Mouse (Mus musculus): Measurements from ENCODE around the gene Vps4b.
"Not testable (repeated sequence)": the region's sequence is repeated elsewhere in the genome, so short reads cannot be mapped to it uniquely, and the experiment has no call there.

Gene Vps4b

DNA sequence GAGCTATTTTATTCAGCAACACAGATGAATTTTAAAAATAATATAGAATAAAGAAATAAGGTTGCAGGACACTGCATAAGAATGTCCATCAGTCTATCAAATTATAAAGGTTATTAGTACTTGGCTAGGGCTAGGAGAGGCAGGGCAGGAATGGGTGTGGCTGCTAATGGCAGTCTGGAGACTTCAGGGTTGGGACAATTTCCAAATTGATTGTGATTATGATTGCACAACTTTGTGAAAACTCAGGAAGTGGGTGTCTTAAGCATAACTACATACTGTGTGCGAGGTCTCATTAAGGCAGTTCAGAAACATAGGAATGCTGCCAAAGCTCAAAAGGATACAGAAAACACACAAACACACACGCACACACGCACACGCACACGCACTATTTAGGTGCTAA lies 44.5 kb downstream of the Vps4b start:
- no peak for DNase-seq (ENCODE audit: low read depth, low spot score)

DNA sequence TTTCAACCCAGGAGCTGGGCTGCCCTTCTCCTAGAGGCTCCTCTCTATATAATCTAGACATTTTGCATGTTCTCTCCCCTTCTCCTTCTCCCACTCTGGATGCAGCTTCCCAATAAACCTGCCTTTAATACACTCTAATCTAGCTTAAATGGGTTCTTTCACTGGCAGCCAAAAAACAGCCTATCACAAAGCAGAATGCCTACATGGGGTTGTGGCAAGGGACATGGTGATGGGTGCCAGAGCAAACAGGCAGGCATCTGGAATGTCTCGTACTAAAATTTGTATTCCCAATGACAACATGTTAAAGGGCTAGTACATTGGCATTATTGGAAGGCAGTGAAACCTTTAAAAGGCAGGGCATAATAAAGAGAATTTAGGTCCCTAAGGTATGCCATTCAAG lies 45.9 kb downstream of the Vps4b start:
- no peak for DNase-seq (ENCODE audit: low read depth, low spot score)

DNA sequence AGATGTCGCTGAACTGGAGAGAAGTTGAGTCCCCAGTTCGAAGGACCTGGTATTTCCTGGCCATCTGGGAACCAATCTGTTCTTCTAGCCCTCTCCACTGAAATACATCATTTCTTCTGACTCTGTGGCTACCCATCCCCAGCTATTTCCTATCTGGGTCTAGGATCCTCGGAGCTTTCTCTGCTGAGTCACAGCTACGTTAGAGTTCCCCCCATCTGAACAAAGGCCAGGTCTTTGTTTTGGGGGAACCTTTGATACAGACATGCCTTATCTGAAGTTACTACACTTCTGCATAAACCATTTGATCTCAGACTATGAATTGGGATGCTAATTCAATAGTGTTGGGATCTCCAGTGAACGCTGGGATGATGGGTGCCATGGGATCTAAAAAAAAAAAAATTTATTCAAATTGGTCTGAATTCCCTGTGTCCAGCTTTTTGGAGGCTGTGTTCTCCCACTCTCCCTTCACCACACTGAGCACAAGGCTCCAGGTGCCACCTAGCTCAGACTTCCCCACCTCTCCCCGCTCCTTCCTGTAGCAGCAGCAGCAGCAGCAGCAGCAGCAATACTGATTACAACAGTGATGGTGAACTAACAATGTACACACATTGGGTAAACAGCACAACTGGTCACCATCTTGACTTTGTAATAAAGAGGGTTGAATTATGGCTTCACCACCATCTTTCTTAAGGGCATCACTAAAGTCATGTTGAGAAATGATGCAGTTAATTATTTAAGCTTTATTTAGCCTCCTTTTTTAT lies 47.8 kb downstream of the Vps4b start:
- no peak for DNase-seq (ENCODE audit: low read depth, low spot score)

DNA sequence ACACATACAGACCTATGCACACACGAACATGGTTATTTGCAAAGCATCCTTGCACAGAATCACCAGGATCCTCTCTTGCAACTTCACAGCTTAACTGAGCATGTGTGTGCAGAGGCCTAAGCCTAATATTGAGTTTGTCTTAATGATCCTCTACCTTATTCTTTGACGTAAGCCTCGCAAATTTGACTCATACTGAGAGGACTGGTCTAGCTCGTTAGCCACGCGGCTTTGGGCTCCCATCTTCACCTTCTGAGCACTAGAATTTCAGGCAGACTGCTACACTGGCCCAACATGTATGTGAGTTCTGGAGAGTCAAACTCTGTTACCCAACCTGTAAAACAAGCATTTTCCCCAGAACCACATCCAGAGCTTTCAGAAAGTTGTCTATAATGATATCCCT lies 53.5 kb downstream of the Vps4b start:
- no peak for DNase-seq (ENCODE audit: low read depth, low spot score)

DNA sequence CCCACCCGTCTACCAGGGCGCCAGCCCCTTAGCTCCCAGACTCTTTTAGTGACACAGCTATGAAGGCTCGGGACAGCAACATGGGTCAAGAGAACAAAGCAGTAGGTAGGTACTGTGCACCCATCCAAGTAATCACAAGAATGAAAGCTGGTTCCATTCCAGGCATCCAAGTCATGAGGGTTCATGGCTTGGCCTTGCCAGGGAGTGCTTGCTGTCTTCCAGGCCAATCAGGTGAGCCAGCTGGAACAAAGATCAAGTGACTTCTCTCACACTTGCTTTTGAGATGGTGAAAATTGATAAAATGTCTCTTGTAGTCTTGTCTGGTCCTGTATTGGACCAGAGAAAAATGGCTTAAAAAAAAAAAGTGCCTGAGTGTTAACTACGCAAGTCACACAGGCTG lies 55.8 kb downstream of the Vps4b start:
- DNase-seq (ENCODE audit: low read depth, low spot score), result no peak

DNA sequence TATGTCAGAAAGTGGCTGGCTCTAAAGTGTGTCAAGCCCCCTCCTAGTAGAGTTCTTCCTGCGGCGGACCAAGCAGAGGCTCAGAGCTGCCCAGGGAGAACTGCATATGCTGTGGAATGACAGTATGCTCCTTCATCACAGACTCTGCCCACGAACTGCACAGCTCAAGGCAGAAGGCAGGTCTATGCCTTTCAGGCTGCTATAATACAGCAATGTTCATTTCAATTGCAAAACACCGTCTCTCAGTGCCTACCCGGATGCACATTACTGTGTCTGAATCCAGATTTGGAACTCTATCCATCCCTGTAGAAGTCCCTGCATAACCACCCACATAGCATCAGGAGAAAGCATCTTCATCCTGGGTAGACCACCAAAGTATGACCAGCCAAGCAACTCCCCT lies 56.7 kb downstream of the Vps4b start:
- DNase-seq (ENCODE audit: low read depth, low spot score), result peak; percentile 16

DNA sequence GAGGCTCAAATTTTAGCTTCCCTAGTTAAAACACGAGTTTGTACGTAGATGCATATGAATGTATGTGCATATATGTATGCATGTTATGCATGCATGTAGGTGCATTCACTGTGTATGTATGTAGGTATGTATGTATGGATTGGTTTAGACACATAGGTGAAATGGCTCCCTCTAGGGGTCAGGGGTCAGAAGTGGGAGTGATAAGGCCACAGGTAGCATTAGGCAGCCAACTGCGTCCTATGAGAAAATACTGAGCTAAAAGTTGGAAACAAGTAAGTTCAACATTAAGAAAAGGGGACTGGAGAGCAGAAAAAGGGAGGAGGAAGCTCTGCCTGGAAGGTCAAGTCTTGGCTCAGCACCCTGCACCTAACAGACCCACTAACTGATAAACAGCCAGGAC lies 58.4 kb downstream of the Vps4b start:
- peak; percentile 43 for DNase-seq (ENCODE audit: low read depth, low spot score)

DNA sequence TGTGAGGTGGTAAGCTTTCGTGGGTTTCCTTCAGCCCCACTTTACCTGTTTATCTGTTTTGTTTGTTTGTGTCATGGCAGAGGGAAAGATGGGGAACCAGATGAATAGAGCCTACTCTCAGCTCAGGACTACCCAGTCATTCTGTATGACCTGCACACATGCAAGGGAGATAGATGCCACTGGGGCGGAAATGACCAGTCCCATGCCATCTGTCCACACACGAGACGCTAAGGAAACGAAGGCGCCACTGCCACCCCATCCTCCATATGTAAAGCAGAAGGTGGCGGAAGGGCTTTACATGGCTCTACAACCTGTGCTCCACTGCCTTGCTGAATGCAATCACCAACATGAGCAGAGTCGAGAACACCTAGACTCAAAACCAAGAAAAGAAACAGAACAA lies 60.3 kb downstream of the Vps4b start:
- DNase-seq (ENCODE audit: low read depth, low spot score), result no peak

DNA sequence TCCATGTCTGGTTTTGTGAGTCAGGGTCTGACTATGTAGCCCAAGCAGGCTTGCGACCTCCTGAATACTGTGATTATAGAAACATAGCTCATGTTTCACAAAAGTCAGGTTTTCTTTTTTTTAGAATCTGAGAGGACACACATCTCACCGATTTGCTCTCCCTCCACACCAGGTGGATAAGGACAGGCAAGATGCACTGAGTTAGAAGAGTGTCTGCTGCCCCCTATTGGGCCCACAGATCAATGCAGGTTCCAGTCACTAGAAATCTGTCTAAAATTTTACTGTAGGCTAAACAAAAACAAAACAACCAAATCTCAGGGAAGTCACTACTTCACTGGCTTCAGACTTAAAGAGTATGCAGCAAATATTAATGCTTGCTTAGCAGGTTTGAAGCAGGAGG lies 60.9 kb downstream of the Vps4b start:
- peak; percentile 75 for DNase-seq (ENCODE audit: low read depth, low spot score)

DNA sequence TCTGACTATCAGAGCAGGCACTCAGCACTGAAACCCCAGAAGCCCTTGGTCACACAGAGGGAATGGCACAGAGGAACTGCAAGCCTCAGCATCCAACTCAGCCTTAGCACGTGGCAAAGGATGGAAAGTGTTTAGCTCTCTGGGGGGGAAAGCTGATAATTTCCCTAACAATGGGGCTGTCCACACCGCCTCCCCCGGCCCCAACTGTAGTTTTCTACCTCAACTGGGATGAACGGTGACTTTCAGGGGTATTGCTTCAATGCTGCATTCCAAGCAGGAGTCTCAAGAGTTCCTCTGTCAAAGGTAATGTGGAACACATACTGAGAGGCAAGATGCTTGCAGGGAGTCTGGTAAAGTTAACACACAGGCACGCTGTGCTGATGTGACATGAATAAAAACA lies 74.5 kb downstream of the Vps4b start:
- no peak for DNase-seq (ENCODE audit: low read depth, low spot score)

DNA sequence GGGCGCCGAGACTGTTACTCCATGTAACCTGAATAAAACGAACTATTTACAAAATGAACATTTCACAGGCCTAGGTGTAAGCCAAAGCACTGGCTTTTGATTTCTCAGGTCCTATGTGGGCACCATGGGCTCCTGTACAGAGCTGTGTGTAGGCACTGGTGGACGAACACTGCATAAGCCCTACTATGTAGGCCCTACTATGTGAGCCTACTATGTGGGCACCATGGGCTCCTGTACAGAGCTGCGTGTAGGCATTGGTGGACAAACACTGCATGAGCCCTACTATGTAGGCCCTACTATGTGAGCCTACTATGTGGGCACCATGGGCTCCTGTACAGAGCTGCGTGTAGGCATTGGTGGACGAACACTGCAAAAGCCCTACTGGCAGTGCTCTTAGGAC lies 78.8 kb downstream of the Vps4b start:
- not testable (repeated sequence) for DNase-seq (ENCODE audit: low read depth, low spot score)

DNA sequence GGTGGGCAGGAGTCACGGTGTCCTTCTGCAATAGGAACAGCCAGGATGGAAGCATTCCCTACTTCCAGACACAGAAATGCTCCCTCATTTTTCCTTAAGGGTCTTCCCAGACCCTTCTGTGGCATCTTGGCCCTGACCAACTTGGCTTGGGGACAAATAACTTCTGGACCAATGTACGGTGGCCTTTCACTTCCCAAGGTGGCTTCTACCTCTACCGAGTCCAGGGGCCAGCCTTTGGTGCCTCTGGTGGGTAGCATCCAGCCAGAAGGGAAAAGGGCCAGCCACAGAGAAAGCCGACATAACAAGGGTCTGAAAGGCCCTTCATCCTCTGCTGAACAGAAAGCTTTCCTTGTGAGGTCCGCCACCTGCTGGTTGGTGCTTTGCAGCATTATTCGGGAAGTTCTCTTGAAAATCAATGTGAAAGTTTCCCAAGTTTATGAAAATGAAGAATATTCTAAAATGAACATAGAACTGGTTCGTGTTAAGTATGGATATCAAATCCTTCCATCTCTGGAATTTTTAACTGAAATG lies 79.4 kb downstream of the Vps4b start:
- peak; percentile 85 for DNase-seq (ENCODE audit: low read depth, low spot score)

DNA sequence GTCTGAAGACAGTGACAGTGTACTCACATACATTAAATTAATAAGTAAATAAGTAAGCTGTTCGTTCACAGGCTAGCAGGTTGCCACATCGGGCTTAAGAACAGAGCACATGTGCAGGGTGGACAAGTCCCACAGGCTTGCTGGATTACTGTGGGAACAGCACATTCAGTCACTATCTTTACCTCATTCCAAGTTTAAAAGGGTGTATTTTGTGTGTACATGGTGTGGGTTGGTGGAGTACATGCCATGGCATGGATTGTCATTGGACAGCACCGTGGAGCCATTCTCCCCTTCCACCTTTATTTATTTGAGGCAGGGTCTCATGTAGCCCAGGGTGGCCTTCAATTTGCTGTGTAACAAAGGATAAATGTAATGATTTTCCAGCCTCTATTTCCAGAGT lies 80.4 kb downstream of the Vps4b start:
- no peak for DNase-seq (ENCODE audit: low read depth, low spot score)

DNA sequence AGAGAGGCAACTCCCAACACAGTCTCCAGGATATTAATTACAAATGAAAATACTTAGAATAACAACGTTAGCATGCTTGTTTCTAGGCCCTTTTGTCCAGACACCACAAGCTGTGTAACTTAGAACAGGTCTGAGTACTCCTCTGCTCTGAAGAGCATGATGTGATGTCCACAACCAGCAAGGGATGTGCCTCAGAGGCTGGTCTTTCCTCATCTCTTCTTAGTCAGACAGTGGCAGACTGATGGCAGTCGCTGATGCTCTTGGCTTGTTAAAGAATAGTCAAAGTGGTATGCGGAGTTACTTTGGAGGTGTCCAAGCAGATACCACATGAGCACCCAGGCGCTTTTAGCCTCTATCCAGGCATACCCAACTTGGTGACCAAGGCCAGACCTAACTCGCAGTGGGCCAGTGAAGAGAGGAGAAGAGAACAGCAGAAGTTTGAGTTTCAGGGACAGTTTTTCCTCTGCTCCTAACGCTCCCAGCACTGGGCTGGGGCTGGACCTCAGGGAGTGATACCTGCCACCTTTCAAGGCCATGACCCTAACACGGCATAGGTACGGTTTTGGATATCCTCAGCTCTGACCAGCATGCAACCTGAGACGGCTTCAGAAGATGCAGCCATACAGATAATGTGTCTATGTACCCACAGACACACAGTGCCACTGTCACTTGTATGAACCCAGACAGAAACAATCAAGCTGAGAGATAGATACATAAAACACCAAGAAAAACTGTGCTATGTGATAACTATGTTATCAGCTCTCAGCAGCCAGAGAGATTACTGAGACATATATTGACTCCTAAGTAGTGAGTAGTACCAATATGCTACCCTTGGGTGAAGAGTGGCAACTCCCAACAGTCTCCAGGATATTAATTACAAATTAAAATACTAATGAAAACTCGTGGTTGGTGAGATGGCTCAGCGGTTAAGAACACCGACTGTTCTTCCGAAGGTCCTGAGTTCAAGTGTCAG lies 81.1 kb downstream of the Vps4b start:
- no peak for DNase-seq (ENCODE audit: low read depth, low spot score)

DNA sequence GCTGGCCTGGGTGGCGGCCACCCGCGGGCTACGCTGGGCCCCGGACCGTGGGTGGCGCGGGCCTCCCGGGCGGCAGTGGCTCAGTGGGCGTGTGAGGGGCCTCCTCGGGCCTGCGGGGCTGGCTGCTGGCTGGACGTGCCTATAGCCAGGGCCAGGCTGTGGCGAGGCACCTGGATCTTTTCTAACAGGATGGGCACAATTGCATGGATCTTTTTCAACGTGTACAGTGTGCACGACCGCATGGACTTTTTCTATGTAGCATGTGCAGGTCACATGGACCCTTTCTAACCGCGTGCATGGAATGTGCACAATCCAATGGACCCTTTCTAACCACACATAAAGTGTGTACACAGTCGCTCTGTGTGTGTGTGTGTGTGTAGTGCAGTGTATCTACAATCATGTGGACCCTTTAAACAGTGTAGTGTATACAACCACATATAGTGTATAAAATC lies 82.0 kb downstream of the Vps4b start:
- DNase-seq (ENCODE audit: low read depth, low spot score), result no peak
